Mouse (Mus musculus): ENCODE measurements around the gene Plekhg5. TPM values are rescaled to one million over a fixed set of nuclear protein-coding genes. Genes with fewer than 3 reads are reported as not detected.

Plekhg5 gene
- polyA plus RNA-seq, 1 experiment, result 12.7 TPM

DNA sequence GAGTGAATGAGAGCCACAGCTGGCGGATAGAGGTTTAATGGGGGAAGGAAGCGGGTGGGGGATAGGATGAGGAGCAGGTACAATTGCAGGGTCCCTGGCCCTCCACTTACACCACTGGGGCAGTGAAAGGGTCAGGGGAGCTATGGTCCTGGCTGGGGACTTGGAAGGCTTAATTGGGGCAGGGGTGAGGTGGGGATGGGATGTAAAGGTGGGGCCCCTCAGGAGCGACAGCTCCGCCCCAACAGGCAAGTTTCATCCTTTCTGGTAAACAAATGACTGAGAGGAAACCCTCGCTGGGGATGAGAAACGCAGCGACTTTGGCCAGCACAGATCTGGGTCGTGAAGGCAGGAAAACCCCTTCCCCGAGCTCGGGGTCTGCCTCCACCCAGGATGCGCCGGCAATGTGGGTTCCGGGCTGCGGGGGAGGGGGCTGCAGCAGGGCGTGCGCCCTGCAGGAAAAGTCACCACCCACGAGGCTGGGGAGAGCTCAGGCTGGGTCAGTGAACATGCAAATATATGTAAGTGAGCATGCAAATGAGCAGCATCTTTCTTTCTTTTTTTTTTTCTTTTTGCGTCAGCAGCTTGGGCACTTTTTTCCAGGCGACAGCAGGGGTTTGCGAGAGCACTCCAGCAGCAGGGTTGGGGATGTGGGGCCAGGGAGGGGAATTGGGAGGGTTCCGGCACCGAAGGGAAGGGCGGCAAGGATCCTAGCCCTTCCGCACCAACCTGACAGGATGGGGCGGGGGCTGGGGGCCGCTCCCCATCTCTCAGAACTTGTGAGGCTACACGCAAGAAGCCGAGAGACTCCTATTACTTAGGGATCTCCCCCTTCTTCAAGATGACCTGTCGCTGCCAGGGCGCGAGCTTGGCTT is 48.2 kb downstream of the Plekhg5 start:
- DNase-seq (ENCODE audit: low read depth, low spot score), result no peak
- 11% methylated on average over 31 of the region's 31 CpGs for WGBS

DNA sequence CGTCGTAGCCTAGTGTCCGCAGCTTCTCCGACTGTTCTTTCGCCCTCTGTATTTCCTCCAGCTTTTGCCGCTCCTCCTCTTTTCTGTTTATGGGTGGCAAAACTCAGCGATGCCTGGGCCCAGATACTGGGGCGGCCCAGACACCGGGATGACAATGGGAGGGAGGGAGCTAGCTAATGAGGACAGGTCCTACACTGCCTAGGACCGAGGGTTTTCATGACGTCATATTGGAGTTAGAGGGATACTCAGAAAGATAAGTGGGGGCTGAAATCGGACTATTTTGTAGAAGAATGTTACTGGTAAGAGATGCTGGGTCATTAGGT is 48.8 kb downstream of the Plekhg5 start:
- 13% methylated on average over 12 of the region's 12 CpGs for whole genome bisulfite sequencing
- no peak for DNase-seq (ENCODE audit: low read depth, low spot score)

DNA sequence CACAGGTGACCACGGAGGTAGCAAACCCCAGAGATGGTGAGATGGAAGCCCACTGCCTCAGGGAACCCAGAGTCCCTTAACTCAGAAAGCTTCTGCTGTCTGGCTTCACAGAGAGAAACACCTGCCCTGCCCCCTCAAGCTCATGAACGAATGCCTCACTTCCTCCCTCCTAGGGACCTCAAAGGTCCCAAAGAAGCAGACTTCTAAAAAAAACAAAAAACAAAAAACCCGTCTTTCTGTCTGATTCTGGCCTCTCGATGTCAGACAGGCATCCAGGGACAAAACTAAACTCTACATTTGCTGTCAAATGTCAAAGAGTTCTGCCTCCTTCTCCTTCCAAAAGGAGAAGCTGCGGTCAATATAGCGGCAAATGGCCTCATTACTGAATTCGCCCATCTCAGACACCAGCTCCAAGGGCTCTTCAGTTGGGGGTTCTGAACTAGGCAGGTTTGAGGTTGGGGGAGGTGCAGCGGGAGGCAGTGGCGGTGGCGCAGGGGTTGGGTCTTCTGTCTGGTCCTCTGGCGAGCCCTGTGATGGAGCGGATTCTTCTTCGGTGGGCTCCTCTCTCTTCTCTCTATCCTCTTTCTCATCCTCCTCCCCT is 52.2 kb downstream of the Plekhg5 start:
- 61% methylated on average over 13 of the region's 13 CpGs for WGBS
- DNase-seq (ENCODE audit: low read depth, low spot score), result no peak

DNA sequence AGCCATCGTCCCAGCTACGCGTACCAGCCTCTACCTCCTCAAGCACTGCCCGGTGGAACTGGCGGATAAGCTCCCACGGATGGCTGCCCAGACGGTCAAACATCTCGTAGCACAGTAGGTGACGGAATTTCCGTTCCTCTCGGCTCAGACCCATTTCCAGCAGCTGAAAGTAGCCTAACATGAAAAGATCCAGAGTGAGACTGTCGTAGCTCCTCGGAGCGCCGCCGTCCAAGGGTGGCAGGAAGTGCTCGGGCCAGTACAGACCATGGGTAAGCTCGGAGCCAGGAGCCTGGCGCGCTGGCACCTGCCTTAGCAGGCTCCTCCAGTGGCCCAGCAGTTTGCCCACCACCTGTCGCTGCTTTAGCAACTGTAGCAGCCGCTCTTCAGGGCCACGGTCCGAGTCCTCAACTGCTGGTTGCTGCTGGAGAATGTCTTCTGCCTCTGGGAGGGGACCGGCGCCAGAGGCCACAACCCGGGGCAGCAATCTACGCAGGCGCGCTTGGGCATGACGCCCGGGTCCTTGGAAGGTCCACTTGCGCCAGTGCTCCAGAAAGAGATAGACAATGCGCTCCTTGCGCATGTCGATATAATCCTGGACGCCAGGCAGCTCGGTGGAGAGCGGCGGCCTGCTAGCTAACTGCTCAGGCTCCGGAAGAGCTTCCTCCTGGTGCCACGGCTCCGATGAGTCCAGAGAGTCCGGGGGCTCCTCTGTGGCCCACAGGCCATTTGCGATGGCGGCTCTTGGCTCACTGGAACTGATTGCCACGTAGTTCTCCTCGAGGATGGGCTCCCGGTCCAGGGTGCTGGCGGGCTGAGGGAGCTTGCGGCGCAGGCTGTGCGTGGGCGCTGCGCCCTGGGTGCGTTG is 53.1 kb downstream of the Plekhg5 start:
- no peak for DNase-seq (ENCODE audit: low read depth, low spot score)
- WGBS, result 64% methylated on average over 56 of the region's 56 CpGs

DNA sequence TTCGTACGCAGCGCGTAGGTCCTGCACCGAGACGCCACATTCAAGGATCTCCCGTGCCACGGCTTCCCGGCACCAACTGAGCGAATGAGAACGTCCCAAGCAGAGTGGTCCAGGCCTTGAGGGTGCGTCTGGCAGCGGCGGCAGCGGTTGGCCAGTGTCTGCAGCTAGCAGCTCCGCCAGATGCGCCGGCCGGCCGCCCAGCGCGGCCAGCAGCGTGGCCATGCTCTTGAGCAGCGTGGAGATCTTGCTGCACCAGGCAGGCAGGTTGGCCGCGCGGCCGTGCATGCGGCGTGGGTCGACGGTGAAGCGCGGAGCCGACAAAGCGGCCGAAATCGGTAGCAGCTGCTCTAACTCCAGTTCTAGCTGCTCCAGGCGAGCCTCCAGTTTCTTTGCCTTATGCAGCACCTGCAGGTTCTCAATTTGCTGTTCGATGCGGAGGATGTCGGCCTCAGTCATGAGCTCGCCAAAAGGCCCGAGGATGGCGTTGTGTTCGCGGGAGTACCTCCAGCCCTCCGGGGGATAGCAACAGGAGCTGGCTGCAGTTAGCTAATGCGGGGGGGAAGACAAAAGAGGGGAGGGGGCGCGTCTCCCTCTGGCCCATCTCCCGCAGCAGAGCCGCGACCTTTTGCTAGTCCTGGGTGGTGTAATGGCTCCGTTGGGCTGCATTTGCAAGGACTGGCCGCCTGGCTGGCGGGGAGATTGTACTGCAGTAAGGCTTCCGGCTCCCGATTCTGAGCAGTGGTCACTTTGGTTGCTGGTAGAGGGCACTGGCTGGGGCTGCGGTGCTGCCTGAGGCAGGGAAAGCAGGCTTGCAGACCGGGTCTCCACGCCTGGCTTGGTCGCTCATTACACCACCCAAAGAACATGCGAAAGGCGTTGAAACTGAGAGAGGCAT is 54.0 kb downstream of the Plekhg5 start:
- no peak for DNase-seq (ENCODE audit: low read depth, low spot score)
- 70% methylated on average over 65 of the region's 65 CpGs for WGBS

DNA sequence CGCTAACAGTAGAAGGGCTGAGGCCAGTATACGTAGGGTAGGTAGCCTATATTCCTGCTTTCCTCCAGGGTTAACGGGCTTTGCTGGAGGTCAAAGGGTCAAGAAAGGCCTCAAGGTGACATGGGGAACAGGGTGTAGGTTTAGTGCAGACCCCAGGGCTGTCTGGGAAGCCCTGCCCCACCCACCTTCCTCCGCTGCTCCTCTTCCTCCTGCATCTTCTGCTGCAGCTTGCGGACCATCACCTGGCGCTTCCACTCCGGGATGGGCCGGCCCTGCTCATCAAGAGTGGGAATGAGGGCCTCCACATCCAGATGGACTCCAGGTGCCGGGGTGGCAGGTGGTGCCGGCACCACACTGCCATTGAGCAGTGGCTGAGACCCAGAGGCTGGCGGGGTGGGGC is 55.6 kb downstream of the Plekhg5 start:
- 77% methylated on average over 11 of the region's 11 CpGs for WGBS
- DNase-seq (ENCODE audit: low read depth, low spot score), result no peak

DNA sequence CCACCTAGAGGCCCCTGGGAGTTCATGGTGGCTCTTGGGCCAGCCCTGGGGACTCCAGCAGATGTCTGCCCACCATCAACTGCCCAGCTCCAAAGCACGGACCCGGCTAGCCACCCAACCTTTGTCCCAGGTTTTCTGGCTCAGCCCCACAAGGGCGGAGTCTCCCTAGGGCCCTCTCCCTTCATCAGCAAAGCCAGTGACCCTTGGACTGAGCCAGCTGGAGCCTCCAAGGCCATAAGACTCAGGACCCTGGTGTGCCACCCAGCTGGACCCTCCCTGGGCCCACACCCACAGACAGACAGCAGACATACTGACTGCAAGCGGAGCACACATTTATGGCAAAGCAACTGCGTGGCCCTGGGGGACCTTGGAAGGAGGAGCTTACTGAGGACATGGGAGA is 56.5 kb downstream of the Plekhg5 start:
- 33% methylated on average over 5 of the region's 5 CpGs for WGBS
- DNase-seq (ENCODE audit: low read depth, low spot score), result no peak

DNA sequence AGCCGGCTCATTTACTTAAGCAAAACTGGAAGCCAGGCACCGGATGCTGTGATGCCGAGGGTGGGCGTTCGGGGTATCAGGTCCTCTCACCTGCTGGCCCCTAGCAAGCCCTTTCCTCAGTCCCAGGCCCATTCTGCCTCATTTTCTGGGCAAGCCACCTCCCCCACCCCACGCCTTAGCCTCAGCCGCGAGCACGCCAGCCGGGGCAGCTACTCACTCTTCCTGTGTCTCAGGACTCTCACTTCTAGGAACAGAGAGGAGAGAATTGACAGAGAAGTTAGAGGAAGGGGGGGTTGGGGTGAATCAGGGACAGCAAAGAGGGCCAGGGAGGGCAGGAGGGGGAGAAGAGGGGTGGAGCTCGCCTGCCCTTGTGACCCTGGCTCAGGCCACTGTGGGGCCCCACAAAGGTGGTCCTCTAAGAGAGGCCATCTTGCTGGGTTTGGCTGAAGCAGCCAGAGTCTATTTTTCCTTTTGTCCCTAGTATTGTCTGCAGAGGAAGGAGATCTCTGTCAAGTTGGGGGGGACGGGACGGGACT is 57.2 kb downstream of the Plekhg5 start:
- DNase-seq (ENCODE audit: low read depth, low spot score), result no peak
- WGBS, result 68% methylated on average over 13 of the region's 13 CpGs

DNA sequence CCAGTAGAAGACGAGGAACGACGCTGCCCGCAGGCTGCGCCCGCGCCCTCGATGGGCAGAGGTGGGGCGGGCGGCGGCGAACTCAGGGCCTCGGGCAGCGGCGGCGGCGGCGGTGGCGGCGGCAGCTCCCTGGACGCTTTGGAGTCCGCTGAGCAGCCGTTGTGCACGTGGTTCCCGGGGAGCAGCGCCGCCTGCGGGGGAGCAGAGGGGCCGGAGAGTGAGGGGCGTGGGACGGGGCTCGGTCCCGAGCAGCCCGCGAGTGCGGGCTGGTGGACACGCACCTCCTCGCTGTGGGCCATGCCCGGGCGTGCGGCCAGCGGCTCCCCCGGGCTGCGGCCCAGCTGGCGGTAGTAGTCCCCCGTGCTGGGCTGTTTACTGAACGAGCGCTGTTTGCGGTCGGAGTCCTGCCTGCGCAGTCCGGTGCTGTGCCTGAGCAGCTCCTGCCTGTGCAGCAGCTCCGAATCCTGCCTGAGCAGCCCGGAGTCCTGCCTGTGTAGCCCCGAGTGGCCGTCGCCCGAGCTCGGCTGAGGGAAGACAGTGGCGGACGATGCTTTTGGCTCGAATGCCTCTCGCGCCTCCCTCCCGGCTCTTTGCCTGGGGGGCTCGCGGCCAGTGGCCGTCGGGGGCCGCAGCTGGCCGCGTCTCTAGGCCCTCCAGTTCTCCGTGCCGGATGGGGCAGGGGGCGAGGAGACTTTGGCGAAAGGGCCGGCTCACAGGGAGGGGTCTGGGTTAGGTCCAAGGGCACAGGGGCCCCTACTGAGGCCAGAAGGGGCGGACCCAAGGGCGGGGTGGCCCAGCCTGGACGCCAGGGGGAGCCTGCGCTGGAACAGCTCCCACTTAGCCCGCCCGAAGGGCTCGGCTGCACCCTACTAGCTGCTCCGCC is 58.7 kb downstream of the Plekhg5 start:
- 1% methylated on average over 84 of the region's 85 CpGs for WGBS
- DNase-seq (ENCODE audit: low read depth, low spot score), result no peak

DNA sequence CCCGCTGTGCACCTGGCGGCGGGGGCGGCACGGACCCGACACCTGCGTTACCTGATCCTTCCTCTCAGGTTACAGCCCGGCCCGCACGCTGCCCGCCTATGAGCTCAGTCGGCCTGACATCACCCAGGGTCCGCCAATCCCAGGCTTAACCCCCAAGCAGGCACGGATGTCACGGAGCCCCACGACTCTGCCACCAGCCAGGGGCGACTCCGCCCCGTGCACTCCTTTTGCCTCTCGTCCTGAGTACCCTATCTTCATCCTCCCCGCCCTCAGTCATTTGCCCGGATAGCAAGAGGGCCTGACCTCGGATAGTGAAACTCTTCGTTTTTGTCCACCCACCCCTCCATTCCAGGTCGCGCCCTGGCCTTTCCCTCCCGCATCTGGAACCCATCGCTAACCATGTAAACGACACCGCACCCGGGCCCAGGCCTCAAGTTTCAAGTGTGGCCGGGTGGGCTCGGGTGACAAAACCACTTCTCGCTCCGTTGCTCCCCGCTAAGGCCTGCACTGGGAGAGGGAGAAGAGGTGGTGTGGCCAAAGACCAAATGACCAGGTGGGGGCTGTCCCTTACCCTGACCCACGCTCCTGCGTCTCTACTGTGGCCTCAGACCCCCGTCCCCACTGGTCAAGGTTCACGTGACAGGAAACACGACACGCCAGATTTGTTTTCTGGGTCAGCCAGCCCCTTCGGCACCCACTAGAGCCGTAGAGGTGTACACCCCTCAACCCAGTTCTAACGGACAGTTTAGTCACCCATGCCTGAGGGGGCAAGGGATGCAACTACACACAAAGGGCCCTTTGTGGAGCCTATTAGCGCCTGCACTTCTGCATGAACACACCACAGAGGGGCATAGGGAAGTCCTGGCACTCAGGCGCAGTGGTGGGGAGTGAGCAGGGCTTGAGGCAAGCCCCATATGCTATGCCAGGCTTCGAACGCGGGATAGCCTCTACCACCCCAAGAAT is 59.8 kb downstream of the Plekhg5 start:
- no peak for DNase-seq (ENCODE audit: low read depth, low spot score)

DNA sequence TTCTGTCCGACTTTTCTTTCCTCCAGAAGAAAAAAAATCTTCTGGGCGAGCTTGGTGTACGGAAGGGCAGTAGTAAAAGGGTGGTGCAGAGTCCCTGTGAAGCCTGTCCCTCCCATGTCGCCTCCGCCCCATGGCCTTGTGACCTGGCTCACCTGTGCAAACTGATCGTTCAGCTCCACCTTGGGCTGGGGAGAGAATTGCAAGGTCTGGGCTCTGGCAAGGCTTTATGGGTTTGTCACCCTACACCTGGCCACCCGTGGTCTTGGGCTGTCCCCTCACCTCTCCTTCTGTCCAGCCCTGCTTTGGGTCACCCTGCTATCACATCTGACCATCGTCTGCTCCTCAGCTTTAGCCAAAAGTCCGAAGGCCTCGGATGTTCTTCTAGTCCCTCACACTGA is 60.5 kb downstream of the Plekhg5 start:
- no peak for DNase-seq (ENCODE audit: low read depth, low spot score)
- 23% methylated on average over 10 of the region's 10 CpGs for WGBS

More for the DNA sequence above, 59.8 kb downstream of the Plekhg5 start:
- WGBS, result 15% methylated on average over 50 of the region's 50 CpGs

DNA sequence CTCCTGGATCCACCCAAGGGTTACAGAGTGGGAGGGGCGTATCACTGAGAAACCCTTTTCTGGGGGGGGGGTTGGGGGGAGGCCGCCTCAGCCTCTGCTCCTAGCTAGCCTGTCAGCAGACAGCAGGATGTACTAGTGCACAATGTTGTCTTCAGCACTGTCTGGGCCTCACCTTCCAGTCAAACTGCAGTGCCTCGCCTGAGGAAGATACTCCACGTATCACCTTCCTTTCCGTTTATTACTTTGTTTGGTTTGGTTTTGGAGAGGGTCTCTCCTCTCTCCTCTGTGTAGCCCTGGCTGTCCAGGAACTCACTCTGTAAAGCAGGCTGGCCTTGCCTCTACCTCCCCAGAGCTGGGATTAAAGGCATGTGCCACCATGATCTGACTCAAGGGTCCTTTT is 60.9 kb downstream of the Plekhg5 start:
- DNase-seq (ENCODE audit: low read depth, low spot score), result no peak
- WGBS, result 74% methylated on average over 5 of the region's 5 CpGs

DNA sequence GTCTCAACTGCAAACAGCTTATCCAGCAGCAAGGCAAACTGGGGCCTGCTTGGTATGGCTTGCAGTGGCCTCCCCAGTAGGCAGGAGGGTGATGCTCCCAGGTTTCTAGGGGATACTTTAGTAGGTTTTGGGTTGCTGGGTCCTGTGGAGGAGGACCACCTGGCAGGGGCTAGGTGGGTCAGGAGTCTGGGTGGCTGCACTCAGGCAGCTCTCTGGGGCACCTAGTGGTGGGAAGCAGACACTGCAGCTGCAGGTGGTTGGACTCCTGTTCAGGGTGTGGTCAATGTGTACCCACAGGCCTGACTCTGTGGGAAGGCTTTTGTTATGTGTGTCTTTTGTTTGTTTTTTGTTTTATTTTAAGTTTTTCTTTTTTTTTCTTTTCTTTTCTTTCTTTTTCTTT is 62.2 kb downstream of the Plekhg5 start:
- no peak for DNase-seq (ENCODE audit: low read depth, low spot score)

DNA sequence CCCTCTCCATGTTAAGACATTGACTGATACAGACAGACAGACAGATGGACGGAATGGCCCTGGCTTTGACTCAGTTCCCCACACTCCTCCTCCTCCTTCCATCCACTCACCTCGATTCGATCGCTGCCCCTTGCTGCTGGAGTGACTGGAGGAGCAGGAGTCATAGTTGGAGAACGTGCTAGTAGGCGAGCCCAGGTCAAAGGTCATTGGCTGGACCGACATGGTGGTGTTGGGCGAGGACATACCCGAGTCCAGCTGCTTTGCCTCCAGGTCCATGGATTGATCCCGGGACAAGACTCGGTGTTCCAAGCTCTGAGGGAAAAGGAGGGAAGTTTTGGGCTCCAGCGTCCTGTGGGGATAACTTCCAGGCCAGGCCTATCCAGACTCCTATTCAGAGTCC is 63.1 kb downstream of the Plekhg5 start:
- WGBS, result 67% methylated on average over 12 of the region's 12 CpGs
- DNase-seq (ENCODE audit: low read depth, low spot score), result no peak

DNA sequence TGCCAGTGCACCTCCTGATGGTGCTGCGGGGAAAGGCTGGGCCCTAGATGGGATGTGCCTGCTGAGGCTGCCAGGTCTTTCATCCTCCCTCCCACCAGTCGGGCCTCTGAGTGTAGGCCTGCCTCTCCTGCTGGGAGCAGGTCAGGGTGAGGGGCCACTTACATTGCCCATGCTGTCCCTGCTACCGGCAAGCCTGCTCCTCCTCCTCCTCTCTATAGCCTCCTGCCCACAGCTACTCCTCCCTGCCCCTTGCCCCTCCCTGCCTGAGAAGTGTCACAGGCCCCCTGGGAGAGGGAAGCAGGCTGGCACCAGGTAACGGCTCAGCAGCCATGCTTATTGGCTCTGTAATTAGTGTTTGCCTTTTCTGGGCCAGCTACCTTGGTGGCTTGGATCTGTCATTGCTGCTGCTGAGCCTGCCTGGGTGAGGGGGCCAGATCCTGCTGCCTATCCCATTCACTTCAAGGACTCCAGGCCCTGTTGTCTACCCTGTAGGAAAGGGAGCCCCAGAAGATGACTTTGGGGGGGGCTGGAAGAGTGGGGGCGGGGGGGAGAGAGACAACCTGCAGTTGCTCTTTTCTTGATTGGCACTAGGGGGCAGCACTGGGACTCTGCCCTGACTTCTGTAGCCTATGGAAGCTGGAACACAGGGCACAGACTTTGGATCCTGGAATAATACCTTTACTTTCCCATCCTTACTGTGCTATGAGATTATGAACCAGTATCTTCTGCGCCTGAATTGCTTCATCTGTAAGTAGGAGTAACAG is 64.0 kb downstream of the Plekhg5 start:
- DNase-seq (ENCODE audit: low read depth, low spot score), result no peak
- WGBS, result 48% methylated on average over 6 of the region's 6 CpGs

DNA sequence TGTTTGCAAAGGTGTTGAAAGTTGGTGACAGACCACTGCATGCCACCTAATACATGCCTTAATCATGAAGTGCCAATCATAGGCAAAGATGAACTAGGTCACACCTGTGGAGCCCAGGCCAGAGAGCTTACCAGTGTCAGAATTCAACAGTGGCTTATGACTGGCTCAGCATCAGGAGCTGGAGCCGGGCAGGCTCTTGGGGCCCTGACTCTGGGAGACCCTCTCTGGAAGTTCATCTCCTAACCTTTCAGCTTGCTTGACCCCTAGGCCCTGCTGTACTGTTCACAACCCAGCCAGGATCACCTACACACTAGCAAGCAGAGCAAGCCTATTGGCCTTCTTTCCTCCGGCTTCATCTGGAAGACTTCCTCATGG is 64.6 kb downstream of the Plekhg5 start:
- WGBS, result 93% methylated on average over 2 of the region's 2 CpGs
- no peak for DNase-seq (ENCODE audit: low read depth, low spot score)
